Mouse (Mus musculus) kidney, adult 2 months (tissue): ENCODE measurements around the gene Cap2. TPM values are rescaled to one million over a fixed set of nuclear protein-coding genes. Genes with fewer than 3 reads are reported as not detected.

Experiments used
- DNase-seq: peaks from one replicate; pipeline ENCODE4 v3.0.0; 2021
- H3K27ac ChIP-seq: fragments of 200-500 bp; 2 replicates; pipeline ENCODE4 v1.5.1; 2012; ENCODE audit warnings: low read depth, low read length, control low read depth, inconsistent platforms; ENCODE audit not compliant: insufficient read depth
- H3K27me3 ChIP-seq: fragments of 200-500 bp; replicated peaks from 2 replicates; pipeline ENCODE4 v1.6.1; 2012; ENCODE audit warnings: mild to moderate bottlenecking, moderate library complexity, low read length, inconsistent platforms; ENCODE audit not compliant: control insufficient read depth, insufficient read depth
- H3K36me3 ChIP-seq: fragments of 200-500 bp; 2 replicates; pipeline ENCODE4 v1.6.1; 2012; ENCODE audit warnings: mild to moderate bottlenecking, moderate library complexity, low read length, inconsistent platforms; ENCODE audit not compliant: control insufficient read depth, insufficient read depth
- H3K4me1 ChIP-seq: fragments of 200-500 bp; 2 replicates; pipeline ENCODE4 v1.6.1; 2011; ENCODE audit warnings: low read length; ENCODE audit not compliant: control insufficient read depth, insufficient read depth
- H3K4me3 ChIP-seq: fragments of 200-500 bp; 2 replicates; pipeline ENCODE4 v1.5.1; 2011; ENCODE audit warnings: mild to moderate bottlenecking, low read depth, low read length, control low read depth; ENCODE audit not compliant: insufficient read depth
- CTCF ChIP-seq: fragments of 200-500 bp; conservative IDR thresholded peaks from 2 replicates; pipeline ENCODE4 v1.5.1; 2011; ENCODE audit warnings: low read depth, mild to moderate bottlenecking, control low read depth, low read length, moderate library complexity, mixed read lengths; ENCODE audit not compliant: insufficient read depth, insufficient read length
- POLR2A ChIP-seq: fragments of 200-500 bp; IDR thresholded peaks from one replicate; pipeline ENCODE4 v1.6.1; 2011; ENCODE audit warnings: low read depth, low read length, control low read depth
- WGBS: fragments of 180-500 bp; shearing (Covaris S2); methylation state at CpG from one replicate; pipeline ENCODE4 v1.1.7; 2018; 5-methylcytosine and 5-hydroxymethylcytosine counted together
- polyA plus RNA-seq: library from polyadenylated mRNA; depleted of rRNA; stranded (reverse); fragments of >200 nt; gene quantifications from 2 replicates; pipeline ENCODE4 v1.2.3, GENCODE M21; 2012

The Cap2 gene
- polyA plus RNA-seq, 1 experiment: 3.2 TPM

GRCm38 (mm10) chr13:46545081-46545480 lies 43.4 kb downstream of the Cap2 start:
- 65% methylated on average over 9 of the region's 9 CpGs for WGBS
- Histone ChIP-seq H3K27ac (no peak overlapping the region), H3K4me3 (no peak overlapping the region), H3K4me1 (no peaks in the 10 kb centered on the region), H3K36me3 (no peaks in the 10 kb centered on the region), H3K27me3 (no peaks in the 10 kb centered on the region)
- TF ChIP-seq CTCF (no peak), POLR2A (no peak)
- DNase-seq: no peak

DNA sequence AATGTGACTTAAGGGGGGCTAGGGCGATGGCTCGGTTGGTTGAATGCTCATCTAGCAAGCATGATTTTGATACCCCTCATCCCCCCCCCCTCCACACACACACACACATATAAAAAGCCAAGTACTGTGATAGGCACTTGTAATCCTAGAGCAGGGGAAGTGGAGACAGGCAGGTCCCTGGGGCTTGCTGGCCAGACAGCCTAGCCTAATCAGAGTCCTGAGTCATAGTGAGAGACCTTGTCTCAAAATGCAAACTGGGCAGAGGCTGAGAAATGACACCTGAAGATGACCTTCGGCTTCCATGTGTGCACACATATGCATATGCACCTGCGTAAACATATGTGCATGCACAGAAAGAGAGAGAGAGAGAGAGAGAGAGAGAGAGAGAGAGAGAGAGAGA lies 45.2 kb downstream of the Cap2 start:
- WGBS: 64% methylated on average over 4 of the region's 4 CpGs
- TF ChIP-seq POLR2A: no peak
- no peak for TF ChIP-seq CTCF
- no peak overlapping the region for H3K4me3 ChIP-seq
- no peaks in the 10 kb centered on the region for H3K4me1 ChIP-seq
- H3K27me3 ChIP-seq: no peaks in the 10 kb centered on the region
- H3K27ac ChIP-seq: no peak overlapping the region
- no peak for DNase-seq
- H3K36me3 ChIP-seq: no peaks in the 10 kb centered on the region

DNA sequence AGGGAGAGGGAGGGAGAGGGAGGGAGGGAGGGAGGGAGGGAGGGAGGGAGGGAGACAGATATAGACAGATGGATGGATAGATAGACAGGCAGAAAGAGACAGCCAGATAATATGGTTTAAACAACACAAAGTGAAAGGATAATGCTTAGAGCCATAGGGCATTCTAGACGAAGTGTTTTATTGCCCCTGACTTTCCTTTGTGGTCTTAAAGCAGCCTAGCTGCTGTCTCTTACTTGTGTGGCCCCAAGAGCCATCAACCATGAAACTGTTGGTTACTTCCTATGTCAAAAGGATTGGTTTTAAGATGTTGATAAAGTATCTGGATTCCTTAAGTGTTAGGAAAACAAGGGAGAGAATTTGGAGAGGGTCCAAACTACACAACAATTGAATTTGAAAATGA lies 45.6 kb downstream of the Cap2 start:
- H3K36me3 ChIP-seq: no peaks in the 10 kb centered on the region
- no peaks in the 10 kb centered on the region for H3K4me1 ChIP-seq
- no peak for DNase-seq
- no peak overlapping the region for H3K4me3 ChIP-seq
- no peak overlapping the region for H3K27ac ChIP-seq
- no peaks in the 10 kb centered on the region for H3K27me3 ChIP-seq
- WGBS: 34% methylated on average over 1 of the region's 1 CpGs
- no peak for TF ChIP-seq POLR2A
- TF ChIP-seq CTCF: no peak

GRCm38 (mm10) chr13:46548132-46548531 lies 46.5 kb downstream of the Cap2 start:
- Histone ChIP-seq H3K27ac (no peak overlapping the region), H3K4me1 (no peaks in the 10 kb centered on the region), H3K27me3 (no peaks in the 10 kb centered on the region), H3K36me3 (no peaks in the 10 kb centered on the region), H3K4me3 (no peak overlapping the region)
- DNase-seq: peak; percentile 5
- 37% methylated on average over 8 of the region's 8 CpGs for WGBS
- TF ChIP-seq POLR2A (no peak), CTCF (no peak)

GRCm38 (mm10) chr13:46548600-46549179 lies 47.0 kb downstream of the Cap2 start:
- Histone ChIP-seq H3K27ac (no peak overlapping the region), H3K4me3 (no peak overlapping the region), H3K27me3 (no peaks in the 10 kb centered on the region), H3K4me1 (no peaks in the 10 kb centered on the region), H3K36me3 (no peaks in the 10 kb centered on the region)
- DNase-seq: no peak
- WGBS: 72% methylated on average over 5 of the region's 5 CpGs
- no peak for TF ChIP-seq POLR2A
- TF ChIP-seq CTCF: no peak

DNA sequence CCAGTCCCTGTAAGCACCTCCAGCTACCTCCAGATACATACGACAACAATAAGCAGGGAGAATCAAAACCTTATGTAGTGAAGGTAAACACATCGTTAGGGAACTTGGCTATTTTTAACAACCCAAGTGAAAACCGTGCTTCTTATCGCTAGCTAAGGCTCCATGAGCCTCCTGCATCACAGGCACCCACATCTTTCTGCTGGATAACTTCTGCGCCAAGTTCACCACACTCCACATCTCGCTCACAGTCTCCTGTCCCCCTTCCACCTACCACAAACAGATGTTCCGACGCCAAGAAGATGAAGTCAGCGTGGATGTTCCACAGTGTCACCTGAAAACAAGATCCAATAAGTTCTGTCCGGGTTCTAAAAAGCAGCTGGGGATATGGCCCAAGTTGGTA lies 49.0 kb downstream of the Cap2 start:
- TF ChIP-seq POLR2A (no peak), CTCF (no peak)
- H3K4me1 ChIP-seq: no peaks in the 10 kb centered on the region
- no peaks in the 10 kb centered on the region for H3K36me3 ChIP-seq
- H3K27ac ChIP-seq: no peak overlapping the region
- DNase-seq: no peak
- no peak overlapping the region for H3K4me3 ChIP-seq
- H3K27me3 ChIP-seq: no peaks in the 10 kb centered on the region; the same call in 1 of the 2 replicates
- WGBS: 94% methylated on average over 10 of the region's 10 CpGs

DNA sequence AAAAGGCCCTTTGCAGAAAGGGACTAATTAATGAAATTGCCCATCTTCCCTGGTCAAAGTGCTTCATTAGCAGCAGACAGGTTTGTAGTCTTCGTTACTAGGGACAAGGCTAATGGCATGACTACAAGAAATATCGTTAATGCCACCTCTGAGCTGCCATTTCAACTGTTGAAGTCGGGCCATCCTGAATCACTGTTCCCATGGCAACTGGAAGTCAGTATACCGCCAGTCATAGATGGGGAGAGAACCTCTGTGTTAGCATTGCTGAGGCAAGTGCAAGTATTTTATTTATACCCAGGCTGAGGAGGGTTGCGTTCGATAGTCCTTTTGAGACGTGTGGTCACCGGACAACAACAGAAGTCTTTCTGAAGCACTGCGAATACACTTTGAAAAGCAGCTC lies 53.1 kb downstream of the Cap2 start:
- no peak overlapping the region for H3K4me3 ChIP-seq
- 84% methylated on average over 9 of the region's 9 CpGs for WGBS
- no peak for DNase-seq
- H3K27me3 ChIP-seq: no peaks in the 10 kb centered on the region; the same call in 1 of the 2 replicates
- TF ChIP-seq CTCF: no peak
- no peak for TF ChIP-seq POLR2A
- no peaks in the 10 kb centered on the region for H3K4me1 ChIP-seq
- no peak overlapping the region for H3K27ac ChIP-seq
- no peaks in the 10 kb centered on the region for H3K36me3 ChIP-seq
